Mouse (Mus musculus): ENCODE data around the gene Mta1. TPM values are rescaled to one million over a fixed set of nuclear protein-coding genes. Genes with fewer than 3 reads are reported as not detected.
A peak's percentile ranks its signal among the peaks of the same experiment; 100 is the strongest.

Gene Mta1
- polyA plus RNA-seq, 1 experiment: 163 TPM

GRCm38 (mm10) chr12:113186326-113187010 is 88.4 kb downstream of the Mta1 start:
- 30% methylated on average over 12 of the region's 12 CpGs for WGBS
- TF ChIP-seq POLR2A (IDR thresholded peaks at IDR 0.05; ENCODE audit: control insufficient read depth, extremely low read depth, insufficient read depth, low read length, poor library complexity) (no peak), CTCF (IDR thresholded peaks at IDR 0.05; ENCODE audit: borderline replicate concordance, control insufficient read depth, extremely low read depth, insufficient read depth, low read length, poor library complexity) (no peak)
- H3K4me3 ChIP-seq (ENCODE audit: control insufficient read depth, insufficient read depth, low read length): peak overlapping the region; percentile 53
- H3K36me3 ChIP-seq (ENCODE audit: control insufficient read depth, insufficient read depth, low read length): no peaks in the 10 kb centered on the region
- no peak overlapping the region for H3K27ac ChIP-seq (ENCODE audit: control insufficient read depth, insufficient read depth, low read length)
- no peaks in the 10 kb centered on the region for H3K27me3 ChIP-seq (ENCODE audit: control insufficient read depth, insufficient read depth, low read length)
- DNase-seq: no peak
- H3K4me1 ChIP-seq (replicated peaks; ENCODE audit: control insufficient read depth, insufficient read depth, low read length): peaks cover 35% of the 10 kb centered on the region

Other genes starting within 250 kb of the Mta1 start
- gene Gpr132, start 230.1 kb upstream of the Mta1 start, polyA plus RNA-seq (2012; rRNA removed): 256 and 265 TPM in 2 replicates
- 58.7 and 61.5 TPM in 2 replicates for gene Jag2, start 168.5 kb upstream of the Mta1 start, polyA plus RNA-seq (2012; rRNA removed)
- 58.8 and 59.6 TPM in 2 replicates for gene Nudt14, start 156.2 kb upstream of the Mta1 start, polyA plus RNA-seq (2012; rRNA removed)
- 69.7 and 87.6 TPM in 2 replicates for gene Btbd6, start 121.8 kb upstream of the Mta1 start, polyA plus RNA-seq (2012; rRNA removed)
- 247 and 304 TPM in 2 replicates for gene Brf1, start 97.6 kb upstream of the Mta1 start, polyA plus RNA-seq (2012; rRNA removed)
- 60.3 and 66.6 TPM in 2 replicates for gene Pacs2, start 83.8 kb upstream of the Mta1 start, polyA plus RNA-seq (2012; rRNA removed)
- 0.31 and 0.66 TPM in 2 replicates for gene Tex22, start 23.8 kb upstream of the Mta1 start, polyA plus RNA-seq (2012; rRNA removed)
- gene Crip2, start 42.0 kb downstream of the Mta1 start, polyA plus RNA-seq (2012; rRNA removed): 95.9 and 282 TPM in 2 replicates
- 904 and 1,218 TPM in 2 replicates for gene Crip1, start 48.0 kb downstream of the Mta1 start, polyA plus RNA-seq (2012; rRNA removed)
- 96.2 and 125 TPM in 2 replicates for gene Tedc1, start 58.1 kb downstream of the Mta1 start, polyA plus RNA-seq (2012; rRNA removed)
- gene Tmem121, start 87.7 kb downstream of the Mta1 start, polyA plus RNA-seq (2012; rRNA removed): 47.6 and 60.9 TPM in 2 replicates